Mouse (Mus musculus): ENCODE measurements around the gene Sdf4. TPM values are rescaled to one million over a fixed set of nuclear protein-coding genes. Genes with fewer than 3 reads are reported as not detected.
A peak's percentile ranks its signal among the peaks of the same experiment; 100 is the strongest.

The Sdf4 gene
- total RNA-seq, 2 experiments from 2014 or later, result 154 to 157 TPM

DNA sequence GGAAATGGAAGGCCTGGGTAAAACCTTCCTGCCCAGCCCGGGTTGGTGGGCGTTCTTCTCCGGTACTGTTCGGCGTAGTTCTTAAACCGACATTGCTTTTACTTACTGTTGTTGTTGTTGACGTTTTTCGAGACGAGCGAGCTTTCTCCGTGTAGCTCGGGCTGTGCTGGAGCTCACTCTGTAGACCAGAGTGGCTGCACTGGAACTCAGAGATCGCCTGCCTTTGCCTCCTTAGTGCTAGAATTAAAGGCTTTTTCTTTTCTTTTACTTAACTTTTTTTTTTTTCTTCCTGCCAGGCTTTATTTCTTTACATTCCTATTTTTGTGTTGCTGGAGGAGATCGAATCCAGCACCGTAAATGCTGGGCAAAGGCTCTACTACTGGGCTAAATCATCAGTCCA lies 934 bp downstream of the Sdf4 start:
- no peak for DNase-seq (ENCODE audit: low spot score in 2 of 2)

DNA sequence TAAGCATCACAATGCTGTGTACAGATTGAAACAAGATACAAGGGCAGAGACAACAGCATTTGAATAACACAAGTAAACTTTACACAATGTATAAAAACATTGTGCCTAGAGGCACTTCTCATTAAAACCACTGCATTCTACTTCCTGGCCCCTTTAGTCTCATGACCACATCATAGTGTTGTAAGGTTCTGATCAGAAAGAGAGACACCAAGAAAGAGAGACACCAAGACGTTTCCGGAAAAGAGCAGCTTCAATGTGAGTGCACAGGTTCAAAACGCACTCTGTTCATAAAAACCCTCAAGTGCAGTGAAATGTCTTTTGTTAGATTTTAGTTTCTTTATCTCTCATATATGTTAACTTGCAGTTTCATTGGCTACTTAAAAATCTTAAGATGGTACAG lies 11.4 kb downstream of the Sdf4 start:
- DNase-seq (ENCODE audit: low spot score in 2 of 2), result no peak

DNA sequence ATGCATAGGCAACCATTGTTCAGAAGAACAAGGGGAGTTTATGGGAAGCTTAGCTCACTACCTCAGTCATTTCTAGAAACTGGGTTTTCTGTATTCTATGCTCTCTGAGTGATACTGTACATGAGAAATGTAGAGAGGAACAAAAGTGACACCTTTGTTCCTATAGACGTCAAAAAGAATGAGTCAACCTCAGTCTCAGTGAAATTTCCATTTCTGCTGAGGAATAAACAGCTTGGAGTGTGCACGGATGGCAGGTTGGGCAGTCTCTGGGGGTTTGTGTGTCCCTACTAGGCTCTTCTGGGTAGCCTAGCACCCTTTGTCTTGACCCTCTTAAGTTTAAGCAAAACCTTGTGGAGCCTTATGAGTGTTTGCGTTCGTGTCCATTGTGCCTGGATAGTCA lies 15.7 kb downstream of the Sdf4 start:
- DNase-seq (ENCODE audit: low spot score in 2 of 2), result no peak

DNA sequence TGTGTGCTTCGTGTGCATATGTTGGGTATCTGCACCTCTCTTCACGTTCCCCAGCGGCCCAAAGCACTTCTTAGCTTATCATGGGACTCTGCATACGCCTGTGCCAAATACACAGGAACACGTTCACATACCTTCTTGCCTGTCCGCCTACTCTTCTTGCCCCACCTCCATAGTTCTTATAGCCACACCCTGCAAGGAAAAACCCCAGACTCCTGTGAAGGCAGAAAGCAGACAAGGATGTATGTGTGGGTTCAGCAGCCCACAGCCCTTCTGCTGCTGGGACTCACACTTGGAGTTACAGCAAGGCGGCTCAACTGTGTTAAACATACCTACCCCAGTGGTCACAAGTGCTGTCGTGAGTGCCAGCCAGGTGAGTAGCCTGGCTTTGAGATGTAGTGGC lies 21.0 kb downstream of the Sdf4 start, which contains the start of gene Tnfrsf4:
TSS of gene Tnfrsf4 (plus strand) at position 207 of the 400 bp plus-strand sequence.
- no peak for DNase-seq (ENCODE audit: low spot score in 2 of 2)

DNA sequence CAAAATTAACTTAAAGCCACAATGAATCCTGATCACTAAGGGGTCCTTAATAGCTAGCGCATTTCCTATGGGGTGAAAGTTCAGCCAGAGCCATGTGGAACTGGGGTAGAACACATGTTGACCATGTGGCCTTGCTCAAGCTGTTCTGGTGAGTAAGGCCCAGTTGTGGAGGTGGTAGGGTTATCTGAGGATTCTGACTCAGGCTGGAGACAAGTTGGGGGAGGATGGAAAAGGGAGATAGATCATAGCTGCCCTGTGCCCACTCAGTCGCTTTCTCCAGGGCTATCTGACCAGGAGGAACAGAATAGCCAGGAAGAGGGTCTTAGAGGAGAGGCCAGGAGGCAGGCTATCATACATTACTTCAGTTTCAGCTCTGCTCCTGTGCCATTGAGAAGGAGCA lies 21.8 kb downstream of the Sdf4 start:
- DNase-seq (ENCODE audit: low spot score in 2 of 2), result no peak

DNA sequence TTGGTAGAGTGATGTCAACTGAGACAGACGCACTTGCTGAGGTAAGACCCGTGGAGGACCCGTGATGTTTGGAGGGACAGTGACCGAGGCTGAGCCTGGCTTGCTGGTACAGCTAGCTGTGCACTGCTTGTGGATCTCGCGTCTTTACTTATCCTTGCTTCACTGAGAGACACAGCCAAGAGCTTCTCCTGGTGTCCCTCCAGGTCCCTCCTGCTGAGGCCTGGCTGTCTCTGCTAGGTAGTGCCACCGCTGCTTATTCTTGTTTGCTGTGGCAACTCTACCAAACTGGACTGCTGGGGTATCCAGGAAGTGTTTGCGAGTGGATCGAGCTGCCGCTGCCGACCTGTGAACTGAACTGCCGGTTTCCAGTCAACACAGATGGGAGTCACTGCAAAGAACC lies 27.1 kb downstream of the Sdf4 start:
- no peak for DNase-seq (ENCODE audit: low spot score in 2 of 2)

DNA sequence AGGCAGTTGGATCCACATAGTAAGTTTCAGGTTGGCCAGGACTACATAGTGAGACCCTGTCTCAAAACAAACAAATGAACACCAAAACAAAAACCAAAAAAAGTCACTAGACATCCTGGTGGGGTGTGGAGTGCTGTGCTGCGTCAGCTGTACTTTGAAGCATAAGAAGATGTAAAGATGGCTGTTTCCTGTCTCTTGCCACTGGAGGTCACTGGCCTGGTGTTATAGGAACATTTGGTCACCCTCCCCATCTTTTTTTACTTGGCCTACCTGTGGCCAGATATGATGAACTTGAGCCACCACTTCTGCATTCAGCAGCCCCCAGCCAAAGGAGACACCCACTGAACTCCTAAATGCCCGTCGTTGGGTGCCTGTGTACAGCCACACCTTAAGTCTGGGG lies 28.7 kb downstream of the Sdf4 start:
- DNase-seq (ENCODE audit: low spot score in 2 of 2), result no peak

DNA sequence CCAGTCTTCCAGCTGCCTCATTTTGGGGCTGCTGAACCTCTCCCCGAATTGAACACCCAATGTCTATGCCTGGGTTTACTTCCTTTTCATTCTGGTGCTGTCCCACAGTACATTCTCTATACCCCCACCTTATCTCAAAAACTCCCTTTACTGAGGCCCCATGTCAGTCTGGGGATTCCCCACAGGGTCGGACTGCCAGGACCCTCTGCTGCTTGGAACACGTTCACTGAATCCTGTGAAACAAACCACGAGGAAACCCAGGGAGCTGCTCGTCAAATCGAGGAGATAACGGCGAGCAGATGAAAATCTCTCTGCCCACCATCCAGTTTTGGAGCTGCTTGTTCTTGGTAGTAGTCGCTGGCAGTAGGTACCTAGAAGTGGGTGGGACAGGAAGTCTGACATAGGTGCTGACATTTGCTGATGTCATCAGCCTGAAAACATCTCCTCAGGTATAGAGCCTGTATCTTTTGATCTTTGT lies 29.3 kb downstream of the Sdf4 start:
- DNase-seq (ENCODE audit: low spot score in 2 of 2), result no peak

DNA sequence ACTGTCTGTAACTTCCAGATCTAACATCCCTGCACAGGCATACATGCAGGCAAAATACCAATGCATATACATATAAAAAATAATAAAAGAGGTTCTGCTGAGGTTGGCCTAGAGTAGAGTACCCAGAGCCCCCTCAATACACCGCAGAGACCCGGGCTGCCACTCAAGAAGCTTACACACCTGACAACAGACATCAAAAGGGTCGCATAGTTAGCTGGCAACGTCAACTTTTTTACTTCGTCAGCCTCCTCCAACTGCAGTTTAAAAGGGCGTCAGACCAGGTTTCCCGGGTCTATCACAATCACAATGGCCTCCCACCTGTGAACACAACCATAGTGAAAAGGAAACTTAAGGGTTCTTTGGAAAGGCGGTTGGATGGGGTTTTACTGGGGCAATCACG lies 30.8 kb downstream of the Sdf4 start:
- DNase-seq (ENCODE audit: low spot score in 2 of 2), result no peak

DNA sequence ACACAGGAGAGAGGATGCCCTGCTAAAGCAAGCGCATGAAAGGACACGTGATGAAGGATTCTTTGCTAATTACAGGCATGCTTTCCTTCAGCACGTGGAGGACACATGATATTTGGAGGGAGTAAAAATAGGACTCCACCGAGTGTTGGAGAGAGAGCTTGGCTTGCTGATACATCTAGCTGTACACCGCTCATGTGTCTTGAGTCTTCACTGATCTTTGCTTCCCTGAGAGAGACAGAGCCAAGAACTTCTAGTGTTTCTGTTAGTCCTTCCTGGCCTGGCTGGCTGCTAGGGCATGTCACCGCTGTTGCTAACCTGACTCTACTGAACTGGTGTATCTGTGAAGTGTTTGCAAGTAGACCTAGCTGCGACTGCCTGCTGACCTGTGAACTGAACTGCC lies 31.5 kb downstream of the Sdf4 start:
- no peak for DNase-seq (ENCODE audit: low spot score in 2 of 2)

DNA sequence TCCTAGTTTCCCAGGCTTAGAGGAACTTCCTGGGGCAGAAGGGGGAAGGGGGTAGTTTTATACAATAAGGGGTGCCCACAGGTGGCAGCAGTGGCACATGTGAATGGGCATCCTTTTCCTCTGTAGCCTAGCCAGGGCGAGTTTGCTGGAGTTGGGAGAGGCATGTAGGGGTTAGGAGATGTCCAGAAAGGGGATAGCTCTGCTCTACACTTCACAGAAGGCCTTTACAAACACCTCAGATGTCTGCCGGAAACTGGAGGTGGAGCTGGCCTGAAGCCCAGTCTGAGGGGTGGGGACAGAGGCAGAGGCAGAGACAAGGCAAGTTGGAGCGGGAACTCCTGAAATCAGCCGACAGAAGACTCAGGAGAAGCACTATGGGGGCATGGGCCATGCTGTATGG lies 33.3 kb downstream of the Sdf4 start, which contains the start of gene Tnfrsf18:
TSS of gene Tnfrsf18 (plus strand) at position 152 of the 400 bp plus-strand sequence.
- DNase-seq (ENCODE audit: low spot score in 2 of 2), result peak in 1 of 2 experiments; percentile 25

DNA sequence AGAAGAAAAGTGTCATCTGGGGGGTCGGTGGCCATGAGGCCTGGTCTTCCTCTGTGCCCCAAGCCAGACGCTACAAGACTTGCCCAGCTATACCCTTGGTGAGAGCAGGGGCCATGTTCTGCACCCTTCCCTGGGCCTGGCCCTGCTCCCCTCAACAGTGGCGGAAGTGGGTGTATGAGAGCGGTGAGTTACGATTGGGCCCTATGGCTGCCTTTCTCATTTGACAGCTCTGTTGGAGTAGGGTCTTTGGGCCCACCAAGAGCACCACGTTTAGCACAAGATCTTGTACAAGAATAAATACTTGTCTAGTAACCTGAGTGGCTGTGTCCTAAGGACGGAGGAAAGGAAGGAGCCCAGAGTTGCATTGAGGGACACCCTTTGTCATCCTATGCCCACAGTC lies 35.9 kb downstream of the Sdf4 start:
- no peak for DNase-seq (ENCODE audit: low spot score in 2 of 2)

DNA sequence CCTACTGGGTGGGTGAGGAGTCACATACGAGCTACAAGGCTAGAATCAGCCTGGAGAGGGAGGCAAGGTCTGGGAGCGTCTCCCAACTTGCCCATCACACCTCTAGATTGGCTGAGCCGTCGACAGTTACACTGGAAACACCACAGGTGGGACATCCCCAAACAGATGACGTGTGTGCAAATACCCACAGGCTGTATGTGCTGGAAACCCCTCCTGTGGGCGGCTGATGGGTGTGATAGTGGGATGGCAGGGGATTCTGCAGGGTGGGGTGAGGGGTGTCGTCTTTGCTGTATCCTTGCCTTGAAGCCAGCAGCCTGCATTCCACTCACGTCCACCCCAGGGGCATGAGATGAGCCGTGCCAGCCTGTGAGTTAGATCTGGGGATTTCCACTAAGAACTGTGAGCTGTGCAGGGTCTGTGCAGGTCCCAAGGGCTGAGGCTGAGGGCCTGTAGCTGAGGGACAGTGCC lies 38.0 kb downstream of the Sdf4 start:
- no peak for DNase-seq (ENCODE audit: low spot score in 2 of 2)

DNA sequence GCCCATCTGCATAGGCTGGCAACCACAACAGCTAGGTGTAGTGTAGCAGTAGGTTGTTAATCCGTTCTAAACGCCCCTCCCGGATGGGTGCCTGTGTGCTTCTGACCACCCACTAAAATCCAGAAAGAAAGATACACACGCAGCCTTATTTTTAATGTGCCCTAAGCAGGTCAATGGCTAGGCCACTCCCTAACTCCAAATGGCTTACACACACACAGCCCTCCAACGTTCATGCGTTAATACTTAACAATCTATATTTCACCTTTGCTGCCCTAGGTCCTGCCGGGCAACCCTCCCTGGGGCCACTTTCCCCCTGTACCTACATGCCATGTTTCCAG lies 38.6 kb downstream of the Sdf4 start:
- no peak for DNase-seq (ENCODE audit: low spot score in 2 of 2)

DNA sequence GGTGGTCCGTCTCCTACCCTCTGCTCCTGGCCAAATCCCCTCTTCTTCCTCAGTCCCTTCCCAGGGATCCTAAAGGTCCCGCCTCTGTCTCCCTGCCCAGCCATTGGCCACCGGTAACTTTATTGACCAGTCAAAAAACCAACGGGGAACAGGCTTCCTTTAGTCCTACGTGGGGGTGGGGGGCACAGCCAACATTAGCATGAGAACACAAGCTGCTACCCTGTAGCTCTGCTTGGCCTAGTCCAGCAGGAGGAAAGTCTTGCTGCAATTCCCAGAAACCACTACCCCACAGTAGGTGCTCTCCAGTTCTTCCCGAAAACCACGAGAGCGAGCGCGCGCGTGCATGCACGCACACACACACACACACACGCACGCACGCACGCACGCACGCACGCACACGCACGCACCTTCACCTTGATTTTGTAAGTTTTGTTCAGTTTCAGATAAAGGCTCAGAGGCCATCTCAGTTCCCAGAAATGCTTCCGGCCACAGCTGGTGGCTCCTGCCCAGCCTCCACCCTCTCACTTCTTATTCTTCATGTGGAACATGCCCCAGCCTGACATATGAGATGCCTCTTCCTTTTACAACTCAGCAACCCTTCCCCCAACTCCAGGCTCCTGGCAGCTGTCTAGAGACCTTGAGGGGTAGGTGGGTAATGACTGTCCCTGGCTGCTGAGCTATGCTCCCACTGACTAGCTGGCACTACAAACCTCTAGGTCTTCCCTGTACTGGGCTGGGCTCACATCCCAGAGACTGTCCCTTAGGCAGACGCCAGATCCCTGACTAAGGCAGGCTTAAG lies 39.1 kb downstream of the Sdf4 start:
- DNase-seq (ENCODE audit: low spot score in 2 of 2), result peak; percentile 70 to 86

DNA sequence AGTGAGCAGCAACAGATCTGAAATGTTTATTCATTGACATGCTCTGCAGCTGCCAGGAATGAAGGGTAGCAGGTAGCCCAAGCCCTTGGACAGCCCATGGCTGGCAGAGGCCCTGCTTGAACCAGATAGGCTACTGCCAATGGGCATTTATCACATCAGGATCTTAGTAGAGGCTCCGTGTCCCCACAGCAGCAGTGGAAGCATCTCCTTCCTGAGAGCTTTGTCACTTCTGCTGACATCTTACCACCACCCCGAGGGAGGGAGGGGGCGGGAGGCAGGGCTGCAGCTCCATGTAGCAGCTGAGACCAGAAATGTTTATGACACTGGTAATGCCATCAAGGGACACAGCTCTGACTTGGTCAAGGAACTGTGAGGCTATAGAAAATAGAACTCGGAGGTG lies 40.2 kb downstream of the Sdf4 start:
- no peak for DNase-seq (ENCODE audit: low spot score in 2 of 2)

DNA sequence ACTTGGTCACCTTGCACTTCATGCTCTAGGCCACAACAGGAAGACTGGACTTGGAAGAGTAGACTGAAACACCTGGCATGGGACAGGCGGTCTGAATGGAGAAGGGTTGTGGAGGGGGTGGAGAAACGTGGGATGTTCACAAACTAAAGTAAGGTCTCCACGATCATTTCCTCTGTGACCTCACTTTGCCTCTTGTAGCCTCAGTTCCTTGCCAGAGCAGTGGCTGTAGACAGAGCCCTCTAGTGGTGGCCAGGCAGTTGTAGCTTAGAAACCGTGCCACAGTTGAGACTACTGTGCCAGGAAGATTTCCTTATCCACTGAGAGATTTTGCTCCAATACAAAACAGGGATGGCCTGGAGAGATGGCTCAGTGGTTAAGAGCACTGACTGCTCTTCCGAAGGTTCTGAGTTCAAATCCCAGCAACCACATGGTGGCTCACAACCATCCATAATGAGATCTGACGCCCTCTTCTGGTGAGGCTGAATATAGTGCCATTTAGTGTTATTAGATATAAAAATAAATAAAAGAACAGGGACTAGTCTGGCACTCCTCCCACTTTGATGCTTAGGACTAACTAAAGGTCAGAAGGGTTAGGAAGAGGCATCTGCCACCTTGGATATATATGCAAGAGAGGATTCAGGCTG lies 40.9 kb downstream of the Sdf4 start:
- DNase-seq (ENCODE audit: low spot score in 2 of 2), result peak in 1 of 2 experiments; percentile 14

DNA sequence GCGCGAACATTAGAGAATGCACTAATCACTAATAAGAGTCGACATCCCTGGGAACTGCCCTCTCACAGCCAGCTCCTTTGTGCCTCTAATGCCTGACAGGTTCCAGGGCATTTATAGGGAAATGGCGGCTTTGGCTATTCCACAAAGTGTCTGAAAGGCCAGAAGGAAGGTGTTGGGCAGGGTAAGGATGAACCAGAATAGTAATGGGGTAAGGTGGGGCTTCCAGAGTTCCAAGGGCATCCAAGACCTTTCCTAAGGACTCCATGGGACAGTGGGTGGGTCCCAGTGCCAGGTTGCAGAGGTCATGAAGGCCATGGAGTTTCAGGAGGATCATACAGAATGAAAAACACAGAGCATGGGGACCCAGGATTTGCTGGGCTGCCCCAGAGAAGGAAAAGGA lies 41.6 kb downstream of the Sdf4 start:
- no peak for DNase-seq (ENCODE audit: low spot score in 2 of 2)

DNA sequence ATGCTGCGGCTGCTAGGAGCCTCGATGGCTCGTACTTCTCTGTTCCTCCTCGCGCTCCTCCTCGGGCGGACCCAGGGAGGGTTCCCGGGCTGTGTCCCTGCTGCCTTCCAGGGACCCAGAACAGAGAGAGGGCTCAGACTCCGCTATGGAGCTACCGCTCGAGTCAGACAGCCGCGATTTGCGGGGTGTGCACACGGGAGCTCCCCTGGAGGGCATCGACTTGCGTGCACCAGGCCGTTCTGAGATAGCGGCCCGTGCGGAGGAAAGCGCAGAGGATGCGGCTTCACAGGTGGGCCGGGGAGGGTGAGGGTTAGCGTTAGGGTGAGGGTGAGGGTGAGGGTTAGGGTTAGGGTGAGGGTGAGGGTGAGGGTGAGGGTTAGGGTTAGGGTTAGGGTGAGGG lies 42.2 kb downstream of the Sdf4 start:
- DNase-seq (ENCODE audit: low spot score in 2 of 2), result no peak

DNA sequence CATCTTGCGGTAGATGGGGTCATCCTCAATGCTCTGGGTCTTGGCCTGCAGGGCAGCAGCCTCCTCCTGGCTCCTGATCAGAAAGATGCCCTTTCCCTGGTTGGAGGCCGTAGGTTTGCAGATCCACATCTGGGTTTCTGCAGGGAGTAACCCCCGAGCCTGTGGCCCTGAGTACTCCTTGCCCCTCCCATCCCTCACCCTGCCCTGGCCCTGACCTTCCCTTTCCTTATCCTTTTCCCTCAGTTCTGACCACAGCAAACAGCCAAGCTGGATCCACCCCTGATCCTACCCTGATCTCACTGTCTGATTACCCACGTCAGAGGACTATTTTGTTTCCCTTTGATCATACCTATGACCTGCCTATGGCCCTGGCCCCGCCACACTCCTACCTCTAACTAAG lies 52.1 kb downstream of the Sdf4 start:
- DNase-seq (ENCODE audit: low spot score in 2 of 2), result no peak

DNA sequence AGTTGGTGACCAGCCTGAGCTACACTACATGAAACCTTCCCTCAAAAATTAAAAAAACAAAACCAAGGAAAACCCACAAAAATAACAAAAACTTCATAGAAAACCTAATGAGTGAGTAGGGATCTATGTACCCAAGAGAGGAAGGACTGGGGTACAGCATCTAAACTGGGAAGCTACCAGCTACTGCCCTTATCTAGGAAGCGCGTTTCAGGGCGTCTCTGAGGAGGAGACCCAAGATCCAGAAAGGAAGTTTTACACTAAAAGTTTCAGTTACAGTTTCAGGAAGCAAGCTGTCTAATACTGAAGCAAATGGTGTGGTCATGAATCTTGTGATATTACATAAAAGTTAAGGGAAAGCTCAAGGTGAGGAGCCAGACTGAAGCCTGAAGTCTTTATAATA lies 57.1 kb downstream of the Sdf4 start:
- DNase-seq (ENCODE audit: low spot score in 2 of 2), result no peak

DNA sequence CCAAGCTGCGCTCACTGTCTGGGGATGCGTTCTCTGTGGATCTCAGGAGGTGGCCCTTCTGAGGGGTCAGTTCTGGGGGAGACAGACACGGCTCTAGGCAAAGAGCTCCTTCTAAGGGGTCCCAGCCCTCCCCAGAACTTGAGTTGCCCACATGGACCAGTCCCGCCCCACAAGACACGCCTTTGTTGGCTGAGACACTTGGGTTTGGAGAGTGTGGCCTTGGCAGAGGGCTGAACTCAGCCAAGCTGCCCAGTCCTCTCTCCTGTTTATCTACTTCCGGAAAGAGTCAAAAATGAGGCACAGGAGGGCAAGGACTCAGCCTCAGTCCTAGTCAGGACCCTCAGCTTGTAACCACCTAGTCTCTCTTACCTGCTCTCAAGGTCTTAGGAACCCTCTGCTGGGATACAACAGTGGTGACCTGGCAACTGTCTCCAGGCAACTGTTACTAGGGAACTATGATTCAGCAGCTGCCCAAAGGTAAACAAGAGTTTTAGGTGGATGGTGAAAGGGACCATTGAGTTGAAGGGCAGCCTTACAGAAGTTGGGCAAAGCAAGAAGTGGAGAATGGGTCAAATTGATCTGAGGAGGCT lies 57.8 kb downstream of the Sdf4 start:
- DNase-seq (ENCODE audit: low spot score in 2 of 2), result no peak
